Mouse (Mus musculus): ENCODE measurements around the gene Rprd2. TPM values are rescaled to one million over a fixed set of nuclear protein-coding genes. Genes with fewer than 3 reads are reported as not detected.

Rprd2 gene
- polyA plus RNA-seq, 1 experiment from 2014 or later, result 21.1 TPM

- Histone ChIP-seq H3K27me3 (ENCODE audit: poor library complexity, severe bottlenecking) (no peaks in the 10 kb centered on the region), H3K4me1 (0 out of 2 replicates have a peak, but pooled peaks cover 12% of the 10 kb centered on the region), H3K27ac (no peak overlapping the region), H3K4me3 (no peak overlapping the region), H3K36me3 (replicated peaks) (peaks cover 22% of the 10 kb centered on the region), H3K9me3 (no peaks in the 10 kb centered on the region)
- WGBS, result 89% methylated on average over 7 of the region's 7 CpGs
- no peak for DNase-seq (ENCODE audit: extremely low spot score, low spot score)
Observed at GRCm38 (mm10) chr3:95730431-95730830, 88.2 kb downstream of the Rprd2 start.

GRCm38 (mm10) chr3:95728906-95729305 lies 89.8 kb downstream of the Rprd2 start:
- no peaks in the 10 kb centered on the region for H3K27me3 ChIP-seq (ENCODE audit: poor library complexity, severe bottlenecking)
- WGBS, result 72% methylated on average over 2 of the region's 2 CpGs
- no peaks in the 10 kb centered on the region for H3K9me3 ChIP-seq
- no peak overlapping the region for H3K27ac ChIP-seq
- no peak for DNase-seq (ENCODE audit: extremely low spot score, low spot score)
- H3K4me1 ChIP-seq, result no peaks in the 10 kb centered on the region
- peaks cover 6% of the 10 kb centered on the region for H3K36me3 ChIP-seq (replicated peaks)
- no peak overlapping the region for H3K4me3 ChIP-seq

- Histone ChIP-seq H3K9me3 (no peaks in the 10 kb centered on the region), H3K4me1 (no peaks in the 10 kb centered on the region), H3K27ac (no peak overlapping the region), H3K36me3 (replicated peaks) (no peaks in the 10 kb centered on the region), H3K4me3 (no peak overlapping the region), H3K27me3 (ENCODE audit: poor library complexity, severe bottlenecking) (no peaks in the 10 kb centered on the region)
- 73% methylated on average over 7 of the region's 7 CpGs for WGBS
- DNase-seq (ENCODE audit: extremely low spot score, low spot score), result no peak
Observed at GRCm38 (mm10) chr3:95726696-95727358, 91.8 kb downstream of the Rprd2 start.

GRCm38 (mm10) chr3:95725863-95726262 lies 92.8 kb downstream of the Rprd2 start:
- no peak for DNase-seq (ENCODE audit: extremely low spot score, low spot score)
- WGBS, result 84% methylated on average over 7 of the region's 7 CpGs
- H3K27me3 ChIP-seq (ENCODE audit: poor library complexity, severe bottlenecking), result no peaks in the 10 kb centered on the region
- no peaks in the 10 kb centered on the region for H3K9me3 ChIP-seq
- no peak overlapping the region for H3K4me3 ChIP-seq
- no peak overlapping the region for H3K27ac ChIP-seq
- H3K36me3 ChIP-seq (replicated peaks), result no peaks in the 10 kb centered on the region
- H3K4me1 ChIP-seq, result no peaks in the 10 kb centered on the region

- H3K4me1 ChIP-seq, result no peaks in the 10 kb centered on the region
- H3K36me3 ChIP-seq (replicated peaks), result no peaks in the 10 kb centered on the region
- no peak overlapping the region for H3K27ac ChIP-seq
- 86% methylated on average over 3 of the region's 3 CpGs for WGBS
- no peaks in the 10 kb centered on the region for H3K9me3 ChIP-seq
- no peak overlapping the region for H3K4me3 ChIP-seq
- no peaks in the 10 kb centered on the region for H3K27me3 ChIP-seq (ENCODE audit: poor library complexity, severe bottlenecking)
- no peak for DNase-seq (ENCODE audit: extremely low spot score, low spot score)
Observed at GRCm38 (mm10) chr3:95722386-95722785, 96.3 kb downstream of the Rprd2 start.

GRCm38 (mm10) chr3:95718153-95718552 lies 100.5 kb downstream of the Rprd2 start:
- Histone ChIP-seq H3K27ac (no peak overlapping the region), H3K4me3 (no peak overlapping the region), H3K9me3 (peaks cover 9% of the 10 kb centered on the region; the same call in 1 of the 2 replicates), H3K4me1 (no peaks in the 10 kb centered on the region), H3K36me3 (replicated peaks) (no peaks in the 10 kb centered on the region), H3K27me3 (ENCODE audit: poor library complexity, severe bottlenecking) (no peaks in the 10 kb centered on the region)
- 94% methylated on average over 2 of the region's 2 CpGs for WGBS
- no peak for DNase-seq (ENCODE audit: extremely low spot score, low spot score)

- Histone ChIP-seq H3K27ac (no peak overlapping the region), H3K4me1 (no peaks in the 10 kb centered on the region), H3K9me3 (peaks cover 16% of the 10 kb centered on the region; the same call in 1 of the 2 replicates), H3K27me3 (ENCODE audit: poor library complexity, severe bottlenecking) (no peaks in the 10 kb centered on the region), H3K4me3 (no peak overlapping the region), H3K36me3 (replicated peaks) (no peaks in the 10 kb centered on the region)
- no peak for DNase-seq (ENCODE audit: extremely low spot score, low spot score)
- WGBS, result 79% methylated on average over 1 of the region's 1 CpGs
Observed at GRCm38 (mm10) chr3:95716075-95716474, 102.6 kb downstream of the Rprd2 start.

Small RNA genes within 50 kb of the gene (microRNA-seq; reads per million reads assigned to microRNA genes)
- not detected for gene Mir7014

Other genes starting within 250 kb of the Rprd2 start
- gene Golph3l, start 229.9 kb downstream of the Rprd2 start, polyA plus RNA-seq (2016; fragmentation: Nextera tagmentation; extraction: Ambion mirVana), result 29.6 and 30.7 TPM in 2 replicates
- 85.8 and 86.5 TPM in 2 replicates for gene Ensa, start 193.9 kb downstream of the Rprd2 start, polyA plus RNA-seq (2016; fragmentation: Nextera tagmentation; extraction: Ambion mirVana)
- 42.1 and 42.9 TPM in 2 replicates for gene Mcl1, start 160.1 kb downstream of the Rprd2 start, polyA plus RNA-seq (2016; fragmentation: Nextera tagmentation; extraction: Ambion mirVana)
- 0.84 and 1.6 TPM in 2 replicates for gene Adamtsl4, start 130.9 kb downstream of the Rprd2 start, polyA plus RNA-seq (2016; fragmentation: Nextera tagmentation; extraction: Ambion mirVana)
- 11.1 and 12.4 TPM in 2 replicates for gene Ecm1, start 79.3 kb downstream of the Rprd2 start, polyA plus RNA-seq (2016; fragmentation: Nextera tagmentation; extraction: Ambion mirVana)
- 76.5 and 76.9 TPM in 2 replicates for gene Tars2, start 58.7 kb downstream of the Rprd2 start, polyA plus RNA-seq (2016; fragmentation: Nextera tagmentation; extraction: Ambion mirVana)
- 71.3 and 78.1 TPM in 2 replicates for gene Prpf3, start 37.0 kb upstream of the Rprd2 start, polyA plus RNA-seq (2016; fragmentation: Nextera tagmentation; extraction: Ambion mirVana)
- gene Mrps21, start 52.7 kb upstream of the Rprd2 start, polyA plus RNA-seq (2016; fragmentation: Nextera tagmentation; extraction: Ambion mirVana), result 353 TPM in 2 replicates
- gene Ciart, start 63.4 kb upstream of the Rprd2 start, polyA plus RNA-seq (2016; fragmentation: Nextera tagmentation; extraction: Ambion mirVana), result 9.1 and 11.8 TPM in 2 replicates
- gene BC028528, start 73.1 kb upstream of the Rprd2 start, polyA plus RNA-seq (2016; fragmentation: Nextera tagmentation; extraction: Ambion mirVana), result 7.2 and 7.6 TPM in 2 replicates
- gene Aph1a, start 75.1 kb upstream of the Rprd2 start, polyA plus RNA-seq (2016; fragmentation: Nextera tagmentation; extraction: Ambion mirVana), result 28.7 and 29.2 TPM in 2 replicates
- 98.8 and 119 TPM in 2 replicates for gene Car14, start 85.8 kb upstream of the Rprd2 start, polyA plus RNA-seq (2016; fragmentation: Nextera tagmentation; extraction: Ambion mirVana)
- 421 and 423 TPM in 2 replicates for gene Anp32e, start 110.4 kb upstream of the Rprd2 start, polyA plus RNA-seq (2016; fragmentation: Nextera tagmentation; extraction: Ambion mirVana)
- 66.0 and 69.1 TPM in 2 replicates for gene Plekho1, start 177.1 kb upstream of the Rprd2 start, polyA plus RNA-seq (2016; fragmentation: Nextera tagmentation; extraction: Ambion mirVana)
- gene Vps45, start 239.6 kb upstream of the Rprd2 start, polyA plus RNA-seq (2016; fragmentation: Nextera tagmentation; extraction: Ambion mirVana), result 24.1 and 28.0 TPM in 2 replicates

Measured in forebrain, embryonic 10.5 days (tissue).